Mouse (Mus musculus): ENCODE data around the gene Slc25a21. TPM values are rescaled to one million over a fixed set of nuclear protein-coding genes. Genes with fewer than 3 reads are reported as not detected.
"Not testable (repeated sequence)": the region's sequence is repeated elsewhere in the genome, so short reads cannot be mapped to it uniquely, and the experiment has no call there.

The Slc25a21 gene
- total RNA-seq (2018; cell fraction: chromatin; rRNA removed), result not detected
- total RNA-seq (2018; cell fraction: cytosol; rRNA removed), result not detected
- not detected for total RNA-seq (2018; cell fraction: nucleus; rRNA removed)
- not detected in 3 replicates for polyA plus RNA-seq (2018)

GRCm38 (mm10) chr12:57197363-57198026 is at the start of gene Slc25a21:
TSS of gene Slc25a21 (minus strand) at chr12:57197472.
- Histone ChIP-seq H3K4me3 (ENCODE audit: inconsistent target) (no peak within 1 kb of the TSS), H3K79me2 (ENCODE audit: inconsistent target) (no peaks in the 10 kb centered on the region)

DNA sequence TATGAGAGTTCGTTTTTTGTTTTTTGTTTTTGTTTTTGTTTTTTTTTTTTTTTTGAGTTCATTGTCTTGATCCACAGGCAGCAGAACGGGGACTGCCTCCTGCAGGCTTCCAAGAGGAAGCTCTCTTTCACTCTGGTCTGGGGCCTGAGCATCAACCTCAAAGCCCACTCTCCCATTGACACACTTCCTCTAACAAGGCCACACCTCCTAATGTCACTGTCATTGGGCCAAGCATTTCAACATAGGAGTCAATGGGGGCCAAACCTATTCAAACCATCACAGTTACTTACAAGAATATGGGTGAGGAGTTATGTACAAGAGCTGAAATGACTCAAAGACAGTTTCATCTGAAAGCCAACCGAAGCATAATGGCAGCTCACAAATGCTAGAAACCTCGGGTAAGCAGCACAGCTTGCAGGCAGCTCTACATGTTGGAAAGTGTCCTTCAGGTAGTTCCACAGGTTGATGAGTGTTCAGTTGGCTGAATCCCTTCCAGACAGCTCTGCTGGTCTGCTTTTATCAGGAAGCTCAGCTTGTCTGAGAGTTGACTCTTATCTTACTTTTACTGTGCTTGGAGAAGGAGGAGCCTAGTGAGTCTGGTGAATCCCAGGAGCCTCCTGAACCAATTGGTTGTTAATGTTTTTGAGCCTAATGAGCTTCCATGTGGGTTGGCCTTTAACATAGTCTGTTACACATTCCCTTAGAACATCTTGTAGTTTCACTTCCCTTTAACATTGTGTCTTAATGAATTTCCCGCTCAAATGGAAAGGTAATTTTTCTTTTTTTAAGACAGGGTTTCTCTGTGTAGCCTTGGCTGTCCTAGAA is 46.6 kb upstream of the Slc25a21 start:
- Histone ChIP-seq H3K27ac (no peak overlapping the region), H3K36me3 (ENCODE audit: inconsistent target) (peaks cover 9% of the 10 kb centered on the region), H3K79me2 (ENCODE audit: inconsistent target) (peaks cover 7% of the 10 kb centered on the region; the same call in 1 of the 2 replicates)

More at GRCm38 (mm10) chr12:57197363-57198026, at the start of gene Slc25a21:
- 86% methylated on average over 10 of the region's 10 CpGs for WGBS (ENCODE audit: missing documents)
- H3K27ac ChIP-seq, result no peak within 1 kb of the TSS
- H3K36me3 ChIP-seq (ENCODE audit: inconsistent target), result no peaks in the 10 kb centered on the region

DNA sequence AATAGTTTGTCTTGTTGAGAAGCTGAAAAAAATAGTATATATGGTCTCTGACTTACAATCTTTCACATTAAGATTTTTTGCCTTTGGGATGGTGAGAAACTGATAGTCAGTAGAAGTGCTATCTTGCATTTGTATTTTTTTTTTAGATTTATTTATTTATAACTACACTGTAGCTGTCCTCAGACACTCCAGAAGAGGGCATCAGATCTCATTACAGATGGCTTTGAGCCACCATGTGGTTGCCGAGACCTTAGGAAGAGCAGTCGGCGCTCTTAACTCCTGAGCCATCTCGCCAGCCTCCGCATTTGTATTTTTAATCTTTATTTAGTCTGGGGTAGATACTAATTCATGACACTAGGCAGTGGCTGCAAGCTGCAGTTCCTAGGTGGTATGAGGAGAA is 36.1 kb upstream of the Slc25a21 start:
- 98% methylated on average over 5 of the region's 5 CpGs for WGBS (ENCODE audit: missing documents)

More for the DNA sequence above, 46.6 kb upstream of the Slc25a21 start:
- WGBS (ENCODE audit: missing documents), result 45% methylated on average over 4 of the region's 5 CpGs
- H3K4me3 ChIP-seq (ENCODE audit: inconsistent target), result no peak overlapping the region

GRCm38 (mm10) chr12:57231085-57231875 is 34.0 kb upstream of the Slc25a21 start:
- Histone ChIP-seq H3K27ac (no peak overlapping the region), H3K36me3 (ENCODE audit: inconsistent target) (no peaks in the 10 kb centered on the region), H3K4me3 (ENCODE audit: inconsistent target) (peak overlapping the region; percentile 67), H3K79me2 (ENCODE audit: inconsistent target) (peaks cover 53% of the 10 kb centered on the region)
- WGBS (ENCODE audit: missing documents), result 46% methylated on average over 13 of the region's 14 CpGs

More for the DNA sequence above, 36.1 kb upstream of the Slc25a21 start:
- H3K4me3 ChIP-seq (ENCODE audit: inconsistent target), result no peak overlapping the region
- peaks cover 4% of the 10 kb centered on the region; the same call in 1 of the 2 replicates for H3K36me3 ChIP-seq (ENCODE audit: inconsistent target)
- H3K79me2 ChIP-seq (ENCODE audit: inconsistent target), result peaks cover 74% of the 10 kb centered on the region
- H3K27ac ChIP-seq, result no peak overlapping the region

DNA sequence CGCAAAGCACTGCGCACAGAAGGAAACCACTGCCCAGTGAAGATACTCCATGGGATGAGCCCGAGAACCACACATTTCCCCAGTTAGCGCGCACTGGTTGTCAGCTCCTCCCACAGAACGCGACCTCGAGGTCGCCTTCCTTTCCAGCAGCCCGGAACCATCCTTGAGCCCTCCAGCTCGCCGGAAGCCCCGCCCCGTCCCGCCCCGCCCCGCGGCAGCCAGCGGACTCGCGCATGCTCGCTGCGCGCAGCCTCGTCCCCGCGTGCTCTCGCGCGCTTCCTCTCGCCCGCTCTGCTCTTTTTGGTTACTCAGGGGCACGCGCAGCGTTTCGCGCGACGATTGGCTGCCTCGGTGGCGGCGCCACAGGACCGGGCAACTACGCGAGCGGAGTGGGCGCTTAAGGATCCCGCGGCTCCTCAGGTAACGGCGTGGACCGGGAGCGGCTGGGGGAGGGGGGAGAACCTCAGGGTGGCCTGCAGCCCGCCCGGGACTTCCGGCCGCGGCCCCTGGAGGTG is 33.0 kb upstream of the Slc25a21 start, which contains the start of the genes Prps1l3 and Mipol1:
Gene Prps1l3, plus strand, starts transcription at position 221 of the 515 bp plus-strand sequence.
Gene Mipol1, plus strand, starts transcription at position 236 of the 515 bp plus-strand sequence.
- Histone ChIP-seq H3K4me3 (ENCODE audit: inconsistent target) (peak within 1 kb of the TSS; percentile 67), H3K36me3 (ENCODE audit: inconsistent target) (no peaks in the 10 kb centered on the region), H3K79me2 (ENCODE audit: inconsistent target) (peaks cover 46% of the 10 kb centered on the region), H3K27ac (0 out of 2 replicates have a peak within 1 kb of the TSS, but pooled peaks have one; percentile 22)
- WGBS (ENCODE audit: missing documents), result under 1% methylated on average over 54 of the region's 58 CpGs

GRCm38 (mm10) chr12:57229703-57230102 is 32.4 kb upstream of the Slc25a21 start:
- H3K27ac ChIP-seq, result no peak overlapping the region
- peak overlapping the region; percentile 26 for H3K4me3 ChIP-seq (ENCODE audit: inconsistent target)
- H3K36me3 ChIP-seq (ENCODE audit: inconsistent target), result no peaks in the 10 kb centered on the region
- peaks cover 41% of the 10 kb centered on the region for H3K79me2 ChIP-seq (ENCODE audit: inconsistent target)
- WGBS (ENCODE audit: missing documents), result 14% methylated on average over 4 of the region's 4 CpGs

DNA sequence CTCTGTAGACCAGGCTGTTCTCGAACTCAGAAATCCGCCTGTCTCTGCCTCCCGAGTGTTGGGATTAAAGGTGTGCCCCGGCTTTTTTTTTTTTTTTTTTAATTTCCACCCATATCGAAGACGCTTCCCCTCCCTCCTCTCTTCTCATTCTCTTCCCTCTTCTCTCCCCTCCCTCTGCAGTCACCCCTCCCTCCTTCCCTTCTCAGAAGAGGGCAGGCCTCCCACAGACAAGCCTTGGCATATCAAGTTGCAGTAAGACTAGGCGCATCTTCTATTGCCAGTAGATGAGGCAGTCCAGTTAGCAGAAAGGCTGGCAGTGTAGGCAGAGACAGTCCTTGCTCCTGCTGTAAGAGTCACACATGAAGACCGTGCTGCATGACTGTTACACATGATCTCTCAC is 30.5 kb upstream of the Slc25a21 start:
- Histone ChIP-seq H3K79me2 (ENCODE audit: inconsistent target) (peaks cover 22% of the 10 kb centered on the region), H3K36me3 (ENCODE audit: inconsistent target) (no peaks in the 10 kb centered on the region), H3K27ac (no peak overlapping the region), H3K4me3 (ENCODE audit: inconsistent target) (no peak overlapping the region)
- 94% methylated on average over 3 of the region's 8 CpGs for WGBS (ENCODE audit: missing documents)

DNA sequence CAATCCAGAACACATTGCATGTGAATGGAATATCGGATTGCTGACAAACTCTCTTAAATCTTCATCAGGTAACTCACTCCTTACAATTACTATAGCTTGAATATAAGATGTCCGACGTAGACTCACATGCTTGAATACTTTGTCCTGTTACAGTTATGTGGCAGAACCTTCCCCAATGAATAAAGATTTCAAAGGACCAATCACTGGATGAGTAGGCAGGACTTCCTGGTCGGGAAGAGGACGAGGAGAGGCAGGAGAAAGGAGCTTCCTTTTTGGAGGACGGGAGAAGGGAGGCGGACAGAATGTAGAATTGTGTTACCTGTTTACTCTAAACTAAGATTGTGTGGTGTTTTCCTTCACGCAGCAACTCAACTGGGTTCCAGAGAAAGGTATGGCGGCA is 29.1 kb upstream of the Slc25a21 start:
- no peak overlapping the region for H3K4me3 ChIP-seq (ENCODE audit: inconsistent target)
- no peaks in the 10 kb centered on the region for H3K36me3 ChIP-seq (ENCODE audit: inconsistent target)
- WGBS (ENCODE audit: missing documents), result 97% methylated on average over 9 of the region's 9 CpGs
- H3K79me2 ChIP-seq (ENCODE audit: inconsistent target), result peaks cover 8% of the 10 kb centered on the region; the same call in 1 of the 2 replicates
- H3K27ac ChIP-seq, result no peak overlapping the region

DNA sequence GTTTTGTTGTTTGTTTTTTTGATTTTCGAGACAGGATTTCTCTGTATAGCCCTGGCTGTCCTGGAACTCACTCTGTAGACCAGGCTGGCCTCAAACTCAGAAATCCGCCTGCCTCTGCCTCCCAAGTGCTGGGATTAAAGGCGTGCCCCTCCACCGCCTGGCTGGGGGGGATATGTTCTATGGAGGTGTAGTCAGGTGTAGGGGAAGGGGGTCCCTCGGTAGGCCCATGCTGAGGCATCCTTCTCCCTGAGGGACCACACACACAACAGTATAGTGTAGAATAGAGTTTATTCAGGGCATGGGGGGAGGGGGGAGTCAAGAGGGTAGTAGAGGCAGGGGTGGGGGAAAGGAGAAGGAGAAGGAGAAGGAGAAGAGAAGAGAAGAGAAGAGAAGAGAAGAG is 15.2 kb upstream of the Slc25a21 start:
- WGBS (ENCODE audit: missing documents), result 83% methylated on average over 5 of the region's 5 CpGs
- H3K4me3 ChIP-seq (ENCODE audit: inconsistent target); H3K79me2 ChIP-seq (ENCODE audit: inconsistent target); H3K36me3 ChIP-seq (ENCODE audit: inconsistent target); H3K27ac ChIP-seq: not testable (repeated sequence)

GRCm38 (mm10) chr12:57211353-57212311 is 14.4 kb upstream of the Slc25a21 start:
- peak overlapping the region; percentile 19; the same call in 1 of the 2 replicates for H3K4me3 ChIP-seq (ENCODE audit: inconsistent target)
- H3K79me2 ChIP-seq (ENCODE audit: inconsistent target), result no peaks in the 10 kb centered on the region
- no peak overlapping the region for H3K27ac ChIP-seq
- 13% methylated on average over 30 of the region's 30 CpGs for WGBS (ENCODE audit: missing documents)
- H3K36me3 ChIP-seq (ENCODE audit: inconsistent target), result no peaks in the 10 kb centered on the region

DNA sequence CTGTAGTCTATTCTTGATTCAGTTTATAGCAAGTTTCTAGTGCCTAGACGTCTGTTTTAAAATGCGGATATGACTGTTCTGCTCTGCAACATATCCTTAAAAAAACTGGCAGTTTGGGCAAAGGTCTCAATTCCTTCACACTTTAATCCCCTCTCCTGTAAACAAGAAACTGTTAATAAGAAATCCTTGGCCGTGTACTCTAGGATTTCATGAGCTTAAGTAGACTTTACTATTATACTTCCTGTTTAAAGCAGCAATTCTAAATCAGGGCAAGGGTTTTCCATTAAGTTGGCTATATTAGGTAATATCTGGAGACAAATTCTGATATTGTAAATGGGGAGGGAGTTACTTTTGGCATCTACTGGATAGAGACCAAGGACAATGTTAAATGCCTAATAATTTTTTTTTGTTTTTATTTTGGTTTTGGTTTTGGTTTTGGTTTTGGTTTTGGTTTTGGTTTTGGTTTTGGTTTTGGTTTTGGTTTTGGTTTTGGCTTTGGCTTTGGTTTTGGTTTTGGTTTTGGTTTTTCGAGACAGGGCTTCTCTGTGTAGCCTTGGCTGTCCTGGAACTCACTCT is 7.1 kb upstream of the Slc25a21 start:
- 94% methylated on average over 4 of the region's 4 CpGs for WGBS (ENCODE audit: missing documents)
- Histone ChIP-seq H3K79me2 (ENCODE audit: inconsistent target) (no peaks in the 10 kb centered on the region), H3K36me3 (ENCODE audit: inconsistent target) (no peaks in the 10 kb centered on the region), H3K4me3 (ENCODE audit: inconsistent target) (no peak overlapping the region), H3K27ac (no peak overlapping the region)

DNA sequence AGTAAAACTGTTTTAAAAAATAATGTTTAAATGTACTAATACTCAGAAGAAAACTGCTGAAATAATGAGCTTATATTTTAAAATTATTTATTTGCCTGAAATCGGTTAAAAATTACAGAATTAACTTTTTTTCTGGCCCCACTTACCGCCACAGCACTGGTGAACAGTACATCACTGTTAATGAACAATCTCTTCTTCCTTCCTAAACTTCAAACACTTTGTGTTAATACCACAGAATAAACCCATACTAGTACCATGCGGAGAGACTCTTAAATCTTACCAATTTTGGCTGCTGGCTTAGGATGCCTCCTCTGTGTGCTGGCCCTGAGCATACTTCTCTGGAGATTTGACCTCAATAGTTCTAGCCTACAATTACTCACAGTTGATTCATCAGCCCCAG is 4.6 kb upstream of the Slc25a21 start:
- 95% methylated on average over 3 of the region's 3 CpGs for WGBS (ENCODE audit: missing documents)
- Histone ChIP-seq H3K4me3 (ENCODE audit: inconsistent target) (no peak overlapping the region), H3K27ac (no peak overlapping the region), H3K79me2 (ENCODE audit: inconsistent target) (no peaks in the 10 kb centered on the region), H3K36me3 (ENCODE audit: inconsistent target) (no peaks in the 10 kb centered on the region)

DNA sequence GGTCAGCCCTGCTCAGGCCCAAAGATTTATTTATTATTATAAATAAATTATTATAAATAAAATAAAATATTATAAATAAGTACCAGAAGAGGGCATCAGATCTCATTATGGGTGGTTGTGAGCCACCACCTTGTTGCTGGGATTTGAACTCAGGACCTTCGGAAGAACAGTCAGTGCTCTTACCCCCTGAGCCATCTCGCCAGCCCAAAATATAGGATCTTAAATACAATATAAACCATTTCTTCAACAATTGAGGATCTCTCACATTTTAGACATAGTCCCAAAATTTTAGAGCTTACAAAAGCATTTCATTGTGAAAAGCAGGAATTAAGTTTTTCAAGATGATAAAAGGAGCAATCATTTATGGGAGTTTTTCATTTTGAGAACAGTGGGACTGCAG is 2.2 kb upstream of the Slc25a21 start:
- no peak overlapping the region for H3K4me3 ChIP-seq (ENCODE audit: inconsistent target)
- H3K79me2 ChIP-seq (ENCODE audit: inconsistent target), result no peaks in the 10 kb centered on the region
- H3K36me3 ChIP-seq (ENCODE audit: inconsistent target), result no peaks in the 10 kb centered on the region
- WGBS (ENCODE audit: missing documents), result 100% methylated on average over 2 of the region's 2 CpGs
- no peak overlapping the region for H3K27ac ChIP-seq
